Mouse (Mus musculus): Measurements from ENCODE around the gene Rab8b.

Gene Rab8b

GRCm38 (mm10) chr9:66919382-66919971 is at the start of gene Rab8b:
Gene Rab8b, minus strand, starts transcription at chr9:66919687.
- peak; percentile 92 to 95 for DNase-seq (ENCODE audit: low spot score in 2 of 2)

- no peak for DNase-seq (ENCODE audit: low spot score in 2 of 2)
Measured at GRCm38 (mm10) chr9:66967492-66967891, 48.0 kb upstream of the Rab8b start.

GRCm38 (mm10) chr9:66961478-66961877 is 42.0 kb upstream of the Rab8b start:
- no peak for DNase-seq (ENCODE audit: low spot score in 2 of 2)

- DNase-seq (ENCODE audit: low spot score in 2 of 2): no peak
Measured at GRCm38 (mm10) chr9:66957451-66957850, 38.0 kb upstream of the Rab8b start.

- no peak for DNase-seq (ENCODE audit: low spot score in 2 of 2)
Measured at GRCm38 (mm10) chr9:66952886-66953285, 33.4 kb upstream of the Rab8b start.

GRCm38 (mm10) chr9:66952321-66952720 is 32.8 kb upstream of the Rab8b start:
- DNase-seq (ENCODE audit: low spot score in 2 of 2): no peak

GRCm38 (mm10) chr9:66948536-66948935 is 29.0 kb upstream of the Rab8b start:
- no peak for DNase-seq (ENCODE audit: low spot score in 2 of 2)

GRCm38 (mm10) chr9:66945647-66946641 is 26.5 kb upstream of the Rab8b start, which contains the start of gene Rps27l:
Gene Rps27l, plus strand, starts transcription at chr9:66946086.
- peak; percentile 82 to 88 for DNase-seq (ENCODE audit: low spot score in 2 of 2)

- DNase-seq (ENCODE audit: low spot score in 2 of 2): no peak
Measured at GRCm38 (mm10) chr9:66945161-66945560, 25.7 kb upstream of the Rab8b start.

- DNase-seq (ENCODE audit: low spot score in 2 of 2): no peak
Measured at GRCm38 (mm10) chr9:66938836-66939235, 19.3 kb upstream of the Rab8b start.

- DNase-seq (ENCODE audit: low spot score in 2 of 2): no peak
Measured at GRCm38 (mm10) chr9:66937507-66937906, 18.0 kb upstream of the Rab8b start.

GRCm38 (mm10) chr9:66933869-66934808 is 14.7 kb upstream of the Rab8b start:
- no peak for DNase-seq (ENCODE audit: low spot score in 2 of 2)

GRCm38 (mm10) chr9:66930351-66930750 is 10.9 kb upstream of the Rab8b start:
- no peak for DNase-seq (ENCODE audit: low spot score in 2 of 2)

GRCm38 (mm10) chr9:66927696-66928402 is 8.4 kb upstream of the Rab8b start:
- DNase-seq (ENCODE audit: low spot score in 2 of 2): no peak

- DNase-seq (ENCODE audit: low spot score in 2 of 2): no peak
Measured at GRCm38 (mm10) chr9:66925853-66926252, 6.4 kb upstream of the Rab8b start.

GRCm38 (mm10) chr9:66922076-66922475 is 2.6 kb upstream of the Rab8b start:
- DNase-seq (ENCODE audit: low spot score in 2 of 2): no peak

- DNase-seq (ENCODE audit: low spot score in 2 of 2): no peak
Measured at GRCm38 (mm10) chr9:66920488-66921279, 1.2 kb upstream of the Rab8b start.

GRCm38 (mm10) chr9:66919981-66920380 is 494 bp upstream of the Rab8b start:
- peak in 1 of 2 experiments; percentile 25 for DNase-seq (ENCODE audit: low spot score in 2 of 2)

GRCm38 (mm10) chr9:66918672-66919330 is 686 bp downstream of the Rab8b start:
- no peak for DNase-seq (ENCODE audit: low spot score in 2 of 2)

GRCm38 (mm10) chr9:66917892-66918255 is 1.6 kb downstream of the Rab8b start:
- DNase-seq (ENCODE audit: low spot score in 2 of 2): no peak
